Mouse (Mus musculus): ENCODE results near the gene Igdcc3. TPM values are rescaled to one million over a fixed set of nuclear protein-coding genes. Genes with fewer than 3 reads are reported as not detected.

Gene Igdcc3
- total and polyA plus RNA-seq, 3 experiments: 0.21 to 0.26 TPM; not detected in 1

DNA sequence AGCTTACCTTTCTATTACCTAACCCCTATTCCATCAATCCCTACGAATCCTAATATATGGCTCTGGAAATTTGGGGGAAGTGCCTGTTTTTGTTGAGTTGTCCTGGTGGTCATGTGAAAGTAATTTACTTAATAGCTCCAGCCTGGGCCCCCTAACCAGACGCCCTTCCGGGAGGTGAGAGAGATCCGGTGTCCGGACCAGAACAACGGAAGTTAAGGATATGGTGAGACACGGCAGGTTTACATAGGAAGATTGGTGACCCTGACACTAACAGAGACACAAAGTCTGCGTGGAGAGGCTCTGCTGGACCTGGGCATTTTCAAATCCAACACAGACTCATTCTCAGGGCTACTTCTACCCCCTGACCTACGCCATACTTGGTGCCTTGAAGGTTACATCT lies 25.4 kb downstream of the Igdcc3 start:
- H3K4me3 ChIP-seq (replicated peaks in 1 of 3; ENCODE audit: low read depth in 2 of 3, low read length in 2 of 3, poor library complexity in 1 of 3): no peak overlapping the region
- H3K27me3 ChIP-seq (replicated peaks): peaks cover 31% of the 10 kb centered on the region
- dilution Hi-C loops (cut with MboI; ENCODE audit: extremely low pct_ligation_motif_present, extremely low pct_unique_long_range_greater_than_20kb, low sequenced_read_pairs): no loop called here
- no peaks in the 10 kb centered on the region for H3K36me3 ChIP-seq (replicated peaks in 1 of 2; ENCODE audit: control insufficient read depth in 1 of 2, insufficient read depth in 1 of 2, low read length in 1 of 2)
- no peak for DNase-seq (ENCODE audit: extremely low read depth)
- in situ Hi-C loops (cut with MboI; ENCODE audit: low pct_ligation_motif_present, low pct_unique_long_range_greater_than_20kb, low sequenced_read_pairs): no loop called here
- no peak overlapping the region for H3K9ac ChIP-seq (ENCODE audit: insufficient read depth, low read depth)
- H3K4me2 ChIP-seq (ENCODE audit: insufficient read depth, low read depth, poor library complexity, severe bottlenecking): no peak overlapping the region
- no peaks in the 10 kb centered on the region for H3K4me1 ChIP-seq (ENCODE audit: control insufficient read depth in 1 of 2, insufficient read depth in 2 of 2)
- TF ChIP-seq ZC3H11A (IDR thresholded peaks at IDR 0.05; ENCODE audit: low read depth, low read length) (no peak), POLR2A (IDR thresholded peaks at IDR 0.05; ENCODE audit: low read depth, low read length) (no peak), TBP (conservative IDR thresholded peaks at IDR 0.05; ENCODE audit: low read depth, low read length) (no peak), SMC3 (IDR thresholded peaks at IDR 0.05; ENCODE audit: low read depth, low read length) (no peak), NRF1 (IDR thresholded peaks at IDR 0.05; ENCODE audit: low read depth, low read length) (no peak)
- no peak overlapping the region for H3K27ac ChIP-seq (ENCODE audit: insufficient read depth, low read depth)
- H3K9me3 ChIP-seq (replicated peaks; ENCODE audit: low read length): peaks cover 4% of the 10 kb centered on the region
- H3K79me2 ChIP-seq (replicated peaks; ENCODE audit: control insufficient read depth, extremely low read depth, insufficient read depth, poor library complexity, severe bottlenecking): no peaks in the 10 kb centered on the region

GRCm38 (mm10) chr9:65168534-65168933 lies 27.5 kb downstream of the Igdcc3 start:
- no peak for DNase-seq (ENCODE audit: extremely low read depth)
- peaks cover 33% of the 10 kb centered on the region for H3K27me3 ChIP-seq (replicated peaks)
- dilution Hi-C loops (cut with MboI; ENCODE audit: extremely low pct_ligation_motif_present, extremely low pct_unique_long_range_greater_than_20kb, low sequenced_read_pairs): no loop called here

DNA sequence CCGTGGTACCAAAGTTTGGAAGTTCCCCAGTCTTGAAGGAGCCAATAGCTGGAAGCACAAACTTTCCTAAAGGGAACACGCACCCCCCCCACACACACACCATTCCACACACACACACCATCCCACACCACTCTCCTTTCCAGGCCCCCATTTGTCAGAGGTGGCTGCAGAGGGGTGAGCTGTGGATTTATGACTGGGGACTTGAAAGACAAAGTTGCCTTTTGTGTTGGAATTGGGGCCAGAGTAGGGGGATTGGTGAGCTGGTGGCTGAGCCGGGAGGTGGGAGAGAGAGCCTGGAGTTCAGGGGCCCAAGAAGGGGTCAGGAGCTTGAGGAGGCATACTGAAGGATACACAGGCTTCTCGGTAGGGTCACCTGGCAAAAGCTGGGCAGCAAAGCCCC lies 28.0 kb downstream of the Igdcc3 start:
- no peak overlapping the region for H3K4me2 ChIP-seq (ENCODE audit: insufficient read depth, low read depth, poor library complexity, severe bottlenecking)
- peaks cover 36% of the 10 kb centered on the region for H3K27me3 ChIP-seq (replicated peaks)
- H3K79me2 ChIP-seq (replicated peaks; ENCODE audit: control insufficient read depth, extremely low read depth, insufficient read depth, poor library complexity, severe bottlenecking): no peaks in the 10 kb centered on the region
- no peak for DNase-seq (ENCODE audit: extremely low read depth)
- H3K27ac ChIP-seq (ENCODE audit: insufficient read depth, low read depth): no peak overlapping the region
- no peak overlapping the region for H3K9ac ChIP-seq (ENCODE audit: insufficient read depth, low read depth)
- H3K4me3 ChIP-seq (replicated peaks in 1 of 3; ENCODE audit: low read depth in 2 of 3, low read length in 2 of 3, poor library complexity in 1 of 3): no peak overlapping the region
- H3K9me3 ChIP-seq (replicated peaks; ENCODE audit: low read length): peaks cover 8% of the 10 kb centered on the region
- H3K36me3 ChIP-seq (replicated peaks in 1 of 2; ENCODE audit: control insufficient read depth in 1 of 2, insufficient read depth in 1 of 2, low read length in 1 of 2): no peaks in the 10 kb centered on the region
- dilution Hi-C loops (cut with MboI; ENCODE audit: extremely low pct_ligation_motif_present, extremely low pct_unique_long_range_greater_than_20kb, low sequenced_read_pairs): no loop called here
- TF ChIP-seq BHLHE40 (IDR thresholded peaks at IDR 0.05; ENCODE audit: low read depth, low read length): no peak
- no peak for TF ChIP-seq TBP (conservative IDR thresholded peaks at IDR 0.05; ENCODE audit: low read depth, low read length)
- TF ChIP-seq UBTF (IDR thresholded peaks at IDR 0.05; ENCODE audit: low read depth, low read length): no peak
- no peak for TF ChIP-seq POLR2A (IDR thresholded peaks at IDR 0.05; ENCODE audit: low read depth, low read length)
- TF ChIP-seq MAZ (IDR thresholded peaks at IDR 0.05; ENCODE audit: low read depth, low read length): no peak
- TF ChIP-seq USF1 (IDR thresholded peaks at IDR 0.05; ENCODE audit: low read depth, low read length): no peak
- H3K4me1 ChIP-seq (ENCODE audit: control insufficient read depth in 1 of 2, insufficient read depth in 2 of 2): no peaks in the 10 kb centered on the region
- in situ Hi-C loops (cut with MboI; ENCODE audit: low pct_ligation_motif_present, low pct_unique_long_range_greater_than_20kb, low sequenced_read_pairs): no loop called here

More at GRCm38 (mm10) chr9:65168534-65168933, 27.5 kb downstream of the Igdcc3 start:
- in situ Hi-C loops (cut with MboI; ENCODE audit: low pct_ligation_motif_present, low pct_unique_long_range_greater_than_20kb, low sequenced_read_pairs): no loop called here
- Histone ChIP-seq H3K4me2 (ENCODE audit: insufficient read depth, low read depth, poor library complexity, severe bottlenecking) (no peak overlapping the region), H3K4me1 (ENCODE audit: control insufficient read depth in 1 of 2, insufficient read depth in 2 of 2) (no peaks in the 10 kb centered on the region), H3K9me3 (replicated peaks; ENCODE audit: low read length) (peaks cover 8% of the 10 kb centered on the region), H3K36me3 (replicated peaks in 1 of 2; ENCODE audit: control insufficient read depth in 1 of 2, insufficient read depth in 1 of 2, low read length in 1 of 2) (no peaks in the 10 kb centered on the region), H3K79me2 (replicated peaks; ENCODE audit: control insufficient read depth, extremely low read depth, insufficient read depth, poor library complexity, severe bottlenecking) (no peaks in the 10 kb centered on the region), H3K27ac (ENCODE audit: insufficient read depth, low read depth) (no peak overlapping the region), H3K4me3 (replicated peaks in 1 of 3; ENCODE audit: low read depth in 2 of 3, low read length in 2 of 3, poor library complexity in 1 of 3) (no peak overlapping the region), H3K9ac (ENCODE audit: insufficient read depth, low read depth) (no peak overlapping the region)
- no peak for TF ChIP-seq CTCF (conservative IDR thresholded peaks at IDR 0.05 in 1 of 2, IDR thresholded peaks at IDR 0.05 in 1 of 2; ENCODE audit: low read depth in 2 of 2, low read length in 2 of 2)
- no peak for TF ChIP-seq ETS1 (conservative IDR thresholded peaks at IDR 0.05; ENCODE audit: low read depth, low read length)
- TF ChIP-seq ELF1 (IDR thresholded peaks at IDR 0.05; ENCODE audit: low read depth, low read length): no peak
- no peak for TF ChIP-seq JUND (conservative IDR thresholded peaks at IDR 0.05; ENCODE audit: low read depth, low read length)
- TF ChIP-seq USF2 (conservative IDR thresholded peaks at IDR 0.05; ENCODE audit: low read depth, low read length): no peak
- no peak for TF ChIP-seq EP300 (IDR thresholded peaks at IDR 0.05; ENCODE audit: low read length)
- TF ChIP-seq ZNF384 (IDR thresholded peaks at IDR 0.05; ENCODE audit: low read depth, low read length): no peak
- no peak for TF ChIP-seq TBP (conservative IDR thresholded peaks at IDR 0.05; ENCODE audit: low read depth, low read length)
- no peak for TF ChIP-seq E2F4 (IDR thresholded peaks at IDR 0.05; ENCODE audit: insufficient replicate concordance, low read depth, low read length)
- no peak for TF ChIP-seq CHD2 (IDR thresholded peaks at IDR 0.05; ENCODE audit: low read length)
- TF ChIP-seq MAZ (IDR thresholded peaks at IDR 0.05; ENCODE audit: low read depth, low read length): no peak
- TF ChIP-seq IRF4 (IDR thresholded peaks at IDR 0.05; ENCODE audit: low read depth, low read length): no peak
- no peak for TF ChIP-seq RAD21 (IDR thresholded peaks at IDR 0.05; ENCODE audit: low read depth, low read length)
- no peak for TF ChIP-seq SIN3A (IDR thresholded peaks at IDR 0.05; ENCODE audit: low read length)

Data from CH12.LX (cell line).